Mouse (Mus musculus): Measurements from ENCODE around the gene Dpt.
"Not testable (repeated sequence)": the region's sequence is repeated elsewhere in the genome, so short reads cannot be mapped to it uniquely, and the experiment has no call there.

Gene Dpt

DNA sequence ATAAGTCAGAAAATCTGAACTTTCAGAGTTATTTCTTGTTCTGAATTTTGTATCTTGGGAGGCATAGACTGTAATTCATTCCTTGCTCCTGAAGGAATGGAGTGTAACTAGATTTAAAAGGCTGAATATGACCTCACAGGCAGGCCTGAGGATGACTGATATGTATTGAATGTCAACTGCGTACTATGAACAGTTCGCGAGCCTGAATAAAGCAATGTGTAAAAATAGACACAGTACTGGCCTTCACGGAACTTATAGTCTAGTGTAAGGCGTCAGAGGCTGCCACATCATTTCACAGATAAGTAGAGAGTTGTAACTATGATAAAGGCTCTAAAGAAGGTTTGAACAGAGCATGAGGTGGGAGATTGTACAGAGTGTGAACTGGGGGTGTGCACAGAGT, 10.3 kb upstream of the Dpt start:
- H3K36me3 ChIP-seq (ENCODE audit: insufficient read depth, low read length) = no peaks in the 10 kb centered on the region
- TF ChIP-seq POU5F1 (IDR thresholded peaks at IDR 0.05; ENCODE audit: borderline replicate concordance, low read length) = no peak
- TF ChIP-seq NANOG (IDR thresholded peaks at IDR 0.05; ENCODE audit: borderline replicate concordance, low read length) = no peak
- TF ChIP-seq CTCF (conservative IDR thresholded peaks at IDR 0.05; ENCODE audit: low read length) = no peak
- H3K4me3 ChIP-seq (replicated peaks; ENCODE audit: low read length) = no peak overlapping the region
- H3K9me3 ChIP-seq (ENCODE audit: low read length) = peaks cover 17% of the 10 kb centered on the region; the same call in 1 of the 2 replicates
- no peaks in the 10 kb centered on the region for H3K4me1 ChIP-seq (replicated peaks; ENCODE audit: low read depth, low read length)
- H3K27me3 ChIP-seq (ENCODE audit: insufficient read depth, low read length) = no peaks in the 10 kb centered on the region

GRCm38 (mm10) chr1:164787771-164788170, 8.7 kb upstream of the Dpt start:
- Histone ChIP-seq H3K4me3 (replicated peaks; ENCODE audit: low read length) (no peak overlapping the region), H3K9me3 (ENCODE audit: low read length) (peaks cover 17% of the 10 kb centered on the region; the same call in 1 of the 2 replicates), H3K27me3 (ENCODE audit: insufficient read depth, low read length) (no peaks in the 10 kb centered on the region), H3K36me3 (ENCODE audit: insufficient read depth, low read length) (no peaks in the 10 kb centered on the region), H3K4me1 (replicated peaks; ENCODE audit: low read depth, low read length) (no peaks in the 10 kb centered on the region)
- no peak for TF ChIP-seq NANOG (IDR thresholded peaks at IDR 0.05; ENCODE audit: borderline replicate concordance, low read length)
- no peak for TF ChIP-seq CTCF (conservative IDR thresholded peaks at IDR 0.05; ENCODE audit: low read length)
- no peak for TF ChIP-seq POU5F1 (IDR thresholded peaks at IDR 0.05; ENCODE audit: borderline replicate concordance, low read length)

DNA sequence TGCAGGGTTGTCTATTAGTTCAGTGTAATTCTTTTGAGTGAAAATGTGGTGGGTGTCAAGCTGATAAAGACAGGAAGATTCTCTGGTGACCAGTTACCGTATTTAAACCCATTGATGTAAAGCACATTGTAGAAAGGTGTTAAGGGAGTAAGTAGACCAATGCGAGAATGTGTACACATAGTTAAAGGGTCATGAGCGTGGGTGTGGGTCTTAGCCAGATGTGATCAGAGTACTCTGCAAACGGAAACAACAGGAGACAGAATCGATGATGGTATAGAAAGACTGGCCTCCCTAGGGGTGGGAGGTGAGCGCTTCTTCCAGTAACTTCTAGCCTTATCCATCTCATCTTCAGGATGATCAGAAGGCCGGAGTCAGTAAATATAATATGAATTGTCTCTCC, 8.2 kb upstream of the Dpt start:
- H3K9me3 ChIP-seq (ENCODE audit: low read length) = peaks cover 17% of the 10 kb centered on the region; the same call in 1 of the 2 replicates
- TF ChIP-seq NANOG (IDR thresholded peaks at IDR 0.05; ENCODE audit: borderline replicate concordance, low read length) (no peak), CTCF (conservative IDR thresholded peaks at IDR 0.05; ENCODE audit: low read length) (no peak), POU5F1 (IDR thresholded peaks at IDR 0.05; ENCODE audit: borderline replicate concordance, low read length) (no peak)
- H3K27me3 ChIP-seq (ENCODE audit: insufficient read depth, low read length) = no peaks in the 10 kb centered on the region
- H3K4me3 ChIP-seq (replicated peaks; ENCODE audit: low read length) = no peak overlapping the region
- no peaks in the 10 kb centered on the region for H3K36me3 ChIP-seq (ENCODE audit: insufficient read depth, low read length)
- H3K4me1 ChIP-seq (replicated peaks; ENCODE audit: low read depth, low read length) = no peaks in the 10 kb centered on the region

DNA sequence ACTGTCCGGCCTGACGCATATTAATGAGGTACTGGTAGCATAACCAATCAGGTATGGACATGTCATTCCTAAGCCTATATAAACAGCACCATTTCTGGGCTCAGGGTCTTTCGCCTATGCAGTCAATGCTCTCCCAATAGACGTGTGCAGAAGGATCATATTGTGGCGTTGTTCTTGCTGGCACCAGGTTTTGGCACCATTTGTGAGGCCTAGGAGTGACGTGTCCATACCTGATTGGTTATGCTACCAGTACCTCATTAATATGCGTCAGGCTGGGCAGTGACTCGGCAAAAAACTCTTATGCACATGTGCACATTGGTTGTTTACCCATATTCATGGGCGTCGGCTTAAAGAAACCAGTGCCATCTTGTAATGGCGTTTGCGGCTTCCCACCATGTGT, 6.1 kb upstream of the Dpt start:
- H3K36me3 ChIP-seq (ENCODE audit: insufficient read depth, low read length); H3K4me3 ChIP-seq (replicated peaks; ENCODE audit: low read length); H3K4me1 ChIP-seq (replicated peaks; ENCODE audit: low read depth, low read length); H3K27me3 ChIP-seq (ENCODE audit: insufficient read depth, low read length): not testable (repeated sequence)
- peaks cover 17% of the 10 kb centered on the region; the same call in 1 of the 2 replicates for H3K9me3 ChIP-seq (ENCODE audit: low read length)

DNA sequence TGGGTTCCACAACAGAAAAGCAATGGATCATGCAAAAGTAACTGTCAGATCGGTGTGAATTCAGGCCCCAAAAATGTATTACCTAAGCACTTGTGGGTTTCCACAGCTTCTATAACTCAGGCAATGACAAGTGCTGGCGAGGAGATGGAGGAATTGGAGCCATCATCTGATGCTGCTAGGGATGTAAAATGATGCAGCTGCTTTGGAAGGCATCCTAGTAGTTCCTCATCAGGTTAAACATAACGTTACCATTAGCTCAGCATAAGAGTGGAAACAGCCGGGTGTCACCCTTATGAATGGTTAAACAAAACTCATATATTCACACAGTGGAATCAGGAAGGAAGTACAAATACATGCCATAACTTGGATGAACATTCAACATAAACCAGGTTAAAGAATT, 3.4 kb upstream of the Dpt start:
- H3K4me3 ChIP-seq (replicated peaks; ENCODE audit: low read length) = no peak overlapping the region
- no peaks in the 10 kb centered on the region for H3K27me3 ChIP-seq (ENCODE audit: insufficient read depth, low read length)
- peaks cover 17% of the 10 kb centered on the region; the same call in 1 of the 2 replicates for H3K9me3 ChIP-seq (ENCODE audit: low read length)
- TF ChIP-seq POU5F1 (IDR thresholded peaks at IDR 0.05; ENCODE audit: borderline replicate concordance, low read length) (no peak), NANOG (IDR thresholded peaks at IDR 0.05; ENCODE audit: borderline replicate concordance, low read length) (no peak), CTCF (conservative IDR thresholded peaks at IDR 0.05; ENCODE audit: low read length) (no peak)
- H3K4me1 ChIP-seq (replicated peaks; ENCODE audit: low read depth, low read length) = no peaks in the 10 kb centered on the region
- no peaks in the 10 kb centered on the region for H3K36me3 ChIP-seq (ENCODE audit: insufficient read depth, low read length)

- Histone ChIP-seq H3K27me3 (ENCODE audit: insufficient read depth, low read length) (no peaks in the 10 kb centered on the region), H3K36me3 (ENCODE audit: insufficient read depth, low read length) (no peaks in the 10 kb centered on the region), H3K4me3 (replicated peaks; ENCODE audit: low read length) (no peak overlapping the region), H3K4me1 (replicated peaks; ENCODE audit: low read depth, low read length) (no peaks in the 10 kb centered on the region), H3K9me3 (ENCODE audit: low read length) (no peaks in the 10 kb centered on the region)
- TF ChIP-seq POU5F1 (IDR thresholded peaks at IDR 0.05; ENCODE audit: borderline replicate concordance, low read length) (no peak), CTCF (conservative IDR thresholded peaks at IDR 0.05; ENCODE audit: low read length) (no peak), NANOG (IDR thresholded peaks at IDR 0.05; ENCODE audit: borderline replicate concordance, low read length) (no peak)
These were observed 1.4 kb downstream of the Dpt start for GRCm38 (mm10) chr1:164797746-164798285.

GRCm38 (mm10) chr1:164798471-164798922, 2.1 kb downstream of the Dpt start:
- Histone ChIP-seq H3K4me1 (replicated peaks; ENCODE audit: low read depth, low read length) (no peaks in the 10 kb centered on the region), H3K27me3 (ENCODE audit: insufficient read depth, low read length) (no peaks in the 10 kb centered on the region), H3K9me3 (ENCODE audit: low read length) (no peaks in the 10 kb centered on the region), H3K36me3 (ENCODE audit: insufficient read depth, low read length) (no peaks in the 10 kb centered on the region), H3K4me3 (replicated peaks; ENCODE audit: low read length) (no peak overlapping the region)
- no peak for TF ChIP-seq CTCF (conservative IDR thresholded peaks at IDR 0.05; ENCODE audit: low read length)
- no peak for TF ChIP-seq POU5F1 (IDR thresholded peaks at IDR 0.05; ENCODE audit: borderline replicate concordance, low read length)
- TF ChIP-seq NANOG (IDR thresholded peaks at IDR 0.05; ENCODE audit: borderline replicate concordance, low read length) = no peak

GRCm38 (mm10) chr1:164799161-164799560, 2.7 kb downstream of the Dpt start:
- no peak for TF ChIP-seq CTCF (conservative IDR thresholded peaks at IDR 0.05; ENCODE audit: low read length)
- no peak for TF ChIP-seq NANOG (IDR thresholded peaks at IDR 0.05; ENCODE audit: borderline replicate concordance, low read length)
- TF ChIP-seq POU5F1 (IDR thresholded peaks at IDR 0.05; ENCODE audit: borderline replicate concordance, low read length) = no peak
- no peaks in the 10 kb centered on the region for H3K36me3 ChIP-seq (ENCODE audit: insufficient read depth, low read length)
- H3K4me3 ChIP-seq (replicated peaks; ENCODE audit: low read length) = no peak overlapping the region
- no peaks in the 10 kb centered on the region for H3K4me1 ChIP-seq (replicated peaks; ENCODE audit: low read depth, low read length)
- H3K9me3 ChIP-seq (ENCODE audit: low read length) = no peaks in the 10 kb centered on the region
- no peaks in the 10 kb centered on the region for H3K27me3 ChIP-seq (ENCODE audit: insufficient read depth, low read length)

GRCm38 (mm10) chr1:164804277-164804676, 7.8 kb downstream of the Dpt start:
- Histone ChIP-seq H3K36me3 (ENCODE audit: insufficient read depth, low read length) (no peaks in the 10 kb centered on the region), H3K4me3 (replicated peaks; ENCODE audit: low read length) (no peak overlapping the region), H3K4me1 (replicated peaks; ENCODE audit: low read depth, low read length) (no peaks in the 10 kb centered on the region), H3K9me3 (ENCODE audit: low read length) (no peaks in the 10 kb centered on the region), H3K27me3 (ENCODE audit: insufficient read depth, low read length) (no peaks in the 10 kb centered on the region)
- TF ChIP-seq CTCF (conservative IDR thresholded peaks at IDR 0.05; ENCODE audit: low read length) (no peak), POU5F1 (IDR thresholded peaks at IDR 0.05; ENCODE audit: borderline replicate concordance, low read length) (no peak), NANOG (IDR thresholded peaks at IDR 0.05; ENCODE audit: borderline replicate concordance, low read length) (no peak)

Data from E14TG2a.4 (cell line).